Mouse (Mus musculus): Measurements from ENCODE around the gene Auh.

GRCm38 (mm10) chr13:52912495-52912894 lies 17.0 kb downstream of the Auh start:
- TF ChIP-seq CTCF (IDR thresholded peaks at IDR 0.05; ENCODE audit: borderline replicate concordance, extremely low read depth, insufficient read depth, insufficient read length), result no peak
- no peak for TF ChIP-seq POLR2A (IDR thresholded peaks at IDR 0.05; ENCODE audit: borderline replicate concordance, extremely low read depth, insufficient read depth, insufficient read length, poor library complexity, severe bottlenecking)

Measured in brain, embryonic 14.5 days (tissue).